Mouse (Mus musculus): ENCODE data around the gene Brd3os. TPM values are rescaled to one million over a fixed set of nuclear protein-coding genes. Genes with fewer than 3 reads are reported as not detected.

The Brd3os gene
- polyA plus RNA-seq, 1 experiment from 2014 or later = 16.7 TPM

- Histone ChIP-seq H3K4me2 (replicated peaks) (peak overlapping the region; percentile 28), H3K27me3 (no peaks in the 10 kb centered on the region), H3K36me3 (no peaks in the 10 kb centered on the region), H3K9me3 (no peaks in the 10 kb centered on the region), H3K4me1 (peaks cover 80% of the 10 kb centered on the region), H3K9ac (replicated peaks) (no peak overlapping the region; the same call in 1 of the 2 replicates), H3K27ac (replicated peaks) (peak overlapping the region; percentile 84), H3K4me3 (no peak overlapping the region)
- WGBS = 10% methylated on average over 8 of the region's 8 CpGs
- ATAC-seq (ENCODE audit: low FRiP score, low read depth) = peak; percentile 27; the same call in 1 of the 2 replicates
Observed at GRCm38 (mm10) chr2:27411688-27412174, 30.4 kb upstream of the Brd3os start.

DNA sequence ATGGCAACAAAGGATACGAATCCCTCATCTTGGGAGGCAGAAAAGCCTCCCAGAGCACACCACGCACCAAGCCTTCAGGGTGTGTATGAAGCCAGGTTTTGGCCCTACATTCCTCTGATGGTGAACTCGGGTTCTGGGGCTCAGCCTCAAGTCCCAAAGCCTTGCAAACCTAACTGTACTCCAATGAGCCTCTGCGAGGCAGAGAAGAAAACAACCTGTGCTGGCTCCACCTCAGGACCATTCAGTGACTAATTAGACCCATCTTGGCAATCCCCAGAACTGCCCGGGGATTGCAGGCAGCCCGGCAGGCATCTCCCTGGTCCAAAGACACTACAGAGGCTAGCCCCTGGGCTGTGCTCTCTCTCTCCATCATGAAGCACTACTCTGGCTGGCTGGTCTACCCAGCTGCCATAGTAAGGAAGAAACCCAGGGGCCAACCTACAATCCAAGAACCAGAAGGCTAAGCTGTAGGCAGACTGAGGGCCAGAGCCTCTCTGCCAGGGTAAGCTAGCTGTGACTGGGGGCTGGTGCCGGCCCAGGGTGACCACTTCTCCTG, 29.8 kb upstream of the Brd3os start:
- H3K4me1 ChIP-seq = peaks cover 78% of the 10 kb centered on the region
- no peaks in the 10 kb centered on the region for H3K36me3 ChIP-seq
- peak overlapping the region; percentile 28 for H3K4me2 ChIP-seq (replicated peaks)
- no peaks in the 10 kb centered on the region for H3K27me3 ChIP-seq
- WGBS = 9% methylated on average over 7 of the region's 7 CpGs
- no peak overlapping the region for H3K4me3 ChIP-seq
- H3K9ac ChIP-seq (replicated peaks) = peak overlapping the region; percentile 24; the same call in 1 of the 2 replicates
- ATAC-seq (ENCODE audit: low FRiP score, low read depth) = no peak
- H3K27ac ChIP-seq (replicated peaks) = peak overlapping the region; percentile 84
- no peaks in the 10 kb centered on the region for H3K9me3 ChIP-seq

DNA sequence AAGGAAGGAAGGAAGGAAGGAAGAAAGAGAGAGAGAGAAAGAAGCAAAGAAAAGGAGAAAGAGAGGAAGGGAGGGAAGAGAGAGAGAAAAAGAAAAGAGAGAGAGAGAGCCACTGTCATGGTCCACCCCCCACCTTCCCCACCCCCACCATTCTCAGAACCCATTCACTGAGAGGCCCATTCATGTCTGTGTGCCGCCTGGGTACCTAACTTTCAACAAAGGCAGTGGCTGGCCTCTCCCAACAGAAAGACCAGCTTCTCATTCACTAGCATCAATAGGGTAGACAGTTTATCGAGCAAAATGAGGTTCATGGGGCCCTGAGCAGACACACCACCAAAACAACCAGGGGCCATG, 28.6 kb upstream of the Brd3os start:
- peak overlapping the region; percentile 86 for H3K27ac ChIP-seq (replicated peaks)
- H3K9me3 ChIP-seq = no peaks in the 10 kb centered on the region
- H3K4me3 ChIP-seq = no peak overlapping the region
- H3K36me3 ChIP-seq = no peaks in the 10 kb centered on the region
- WGBS = 2% methylated on average over 2 of the region's 2 CpGs
- ATAC-seq (ENCODE audit: low FRiP score, low read depth) = peak; percentile 9
- H3K4me2 ChIP-seq (replicated peaks) = peak overlapping the region; percentile 37
- H3K4me1 ChIP-seq = peaks cover 80% of the 10 kb centered on the region
- no peaks in the 10 kb centered on the region for H3K27me3 ChIP-seq
- peak overlapping the region; percentile 8; the same call in 1 of the 2 replicates for H3K9ac ChIP-seq (replicated peaks)

DNA sequence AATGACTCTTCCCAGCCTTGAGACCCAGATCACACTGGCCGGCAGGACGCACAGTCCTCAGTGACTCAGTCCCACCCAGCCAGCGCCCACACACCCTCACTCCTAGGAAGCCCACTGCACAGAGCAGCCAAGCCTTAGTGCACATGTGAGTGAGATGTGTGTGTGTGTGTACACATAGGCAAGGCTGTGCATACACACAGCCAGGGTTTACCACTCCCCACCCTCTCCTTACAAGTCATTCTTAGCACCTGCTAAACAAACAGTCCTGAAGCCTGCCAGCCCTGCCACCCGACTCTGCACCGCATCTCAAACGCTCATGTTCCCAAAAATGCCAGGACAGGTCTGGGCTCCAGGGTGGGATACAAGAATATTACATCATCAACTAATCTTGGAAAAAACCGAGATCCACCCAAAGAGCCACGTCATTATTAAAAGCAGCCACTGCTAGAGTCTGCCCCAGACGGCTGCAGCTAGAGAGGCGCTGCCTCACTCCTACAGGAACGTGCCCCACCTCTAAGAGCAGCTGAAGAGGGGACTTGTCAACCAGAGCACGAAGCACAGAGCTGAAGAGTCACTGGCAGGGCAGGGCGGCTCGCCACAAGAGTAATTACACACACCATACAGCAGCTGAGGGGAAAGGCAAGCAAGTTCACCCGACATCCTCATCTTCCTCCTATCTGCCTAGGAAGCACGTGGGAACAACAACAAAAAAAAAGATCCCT, 28.0 kb upstream of the Brd3os start:
- H3K9ac ChIP-seq (replicated peaks) = peak overlapping the region; percentile 39
- 12% methylated on average over 16 of the region's 16 CpGs for WGBS
- peak overlapping the region; percentile 9; the same call in 1 of the 2 replicates for H3K4me3 ChIP-seq

DNA sequence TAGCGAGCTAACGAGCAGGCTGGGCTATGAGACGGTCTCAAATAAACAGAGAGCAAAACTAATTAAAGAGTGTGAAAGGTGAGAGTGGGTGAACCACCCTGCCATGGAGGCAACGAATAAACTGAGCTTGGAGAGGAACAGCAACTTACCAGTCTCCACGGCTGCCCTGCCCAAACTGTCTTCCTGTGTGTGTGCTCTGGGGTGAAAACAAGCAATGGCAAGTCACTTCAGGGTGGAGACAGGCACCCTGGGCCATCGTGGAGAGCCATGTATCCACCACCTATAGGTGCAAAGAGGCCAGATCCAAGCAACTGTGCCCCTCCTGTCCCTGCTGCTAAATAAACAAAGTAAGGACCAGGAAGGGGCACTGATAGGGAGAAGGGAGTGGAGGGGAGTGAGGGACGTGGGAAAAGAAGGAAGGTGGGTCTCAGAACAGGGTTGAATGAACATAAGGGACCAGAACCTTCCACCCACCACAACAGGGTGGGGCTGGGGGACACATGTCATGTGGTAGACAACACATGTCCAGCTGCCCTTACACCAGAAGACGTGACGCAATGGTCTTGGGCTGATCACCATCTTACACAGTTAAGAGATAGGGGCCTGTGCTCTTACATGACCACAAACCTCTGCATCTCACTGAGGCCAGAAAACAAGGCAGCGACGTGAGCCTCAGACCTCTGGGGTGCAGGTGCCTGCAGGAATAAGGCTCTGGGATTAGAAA, 26.9 kb upstream of the Brd3os start:
- 0 out of 2 replicates have a peak overlapping the region, but pooled peaks have one; percentile 39 for H3K9ac ChIP-seq (replicated peaks)
- H3K36me3 ChIP-seq = no peaks in the 10 kb centered on the region
- ATAC-seq (ENCODE audit: low FRiP score, low read depth) = no peak
- peaks cover 92% of the 10 kb centered on the region for H3K4me1 ChIP-seq
- no peak overlapping the region for H3K4me3 ChIP-seq
- H3K27ac ChIP-seq (replicated peaks) = peak overlapping the region; percentile 86
- WGBS = 64% methylated on average over 11 of the region's 11 CpGs
- no peaks in the 10 kb centered on the region for H3K9me3 ChIP-seq
- H3K27me3 ChIP-seq = no peaks in the 10 kb centered on the region
- H3K4me2 ChIP-seq (replicated peaks) = peak overlapping the region; percentile 37

More for the DNA sequence above, 28.0 kb upstream of the Brd3os start:
- peak overlapping the region; percentile 86 for H3K27ac ChIP-seq (replicated peaks)
- peak overlapping the region; percentile 37 for H3K4me2 ChIP-seq (replicated peaks)
- H3K27me3 ChIP-seq = no peaks in the 10 kb centered on the region
- H3K9me3 ChIP-seq = no peaks in the 10 kb centered on the region
- ATAC-seq (ENCODE audit: low FRiP score, low read depth) = peak; percentile 86
- no peaks in the 10 kb centered on the region for H3K36me3 ChIP-seq
- H3K4me1 ChIP-seq = peaks cover 83% of the 10 kb centered on the region

- Histone ChIP-seq H3K9ac (replicated peaks) (no peak overlapping the region), H3K4me1 (peaks cover 86% of the 10 kb centered on the region), H3K36me3 (no peaks in the 10 kb centered on the region), H3K4me2 (replicated peaks) (no peak overlapping the region), H3K4me3 (no peak overlapping the region), H3K27me3 (no peaks in the 10 kb centered on the region), H3K9me3 (no peaks in the 10 kb centered on the region), H3K27ac (replicated peaks) (0 out of 2 replicates have a peak overlapping the region, but pooled peaks have one; percentile 6)
- 52% methylated on average over 3 of the region's 3 CpGs for WGBS
- no peak for ATAC-seq (ENCODE audit: low FRiP score, low read depth)
Observed at GRCm38 (mm10) chr2:27416425-27416824, 25.7 kb upstream of the Brd3os start.

GRCm38 (mm10) chr2:27417648-27418153, 24.4 kb upstream of the Brd3os start:
- Histone ChIP-seq H3K4me3 (no peak overlapping the region), H3K36me3 (no peaks in the 10 kb centered on the region), H3K9ac (replicated peaks) (no peak overlapping the region), H3K27ac (replicated peaks) (no peak overlapping the region), H3K27me3 (no peaks in the 10 kb centered on the region), H3K4me2 (replicated peaks) (no peak overlapping the region), H3K9me3 (no peaks in the 10 kb centered on the region), H3K4me1 (peaks cover 81% of the 10 kb centered on the region)
- no peak for ATAC-seq (ENCODE audit: low FRiP score, low read depth)
- WGBS = 65% methylated on average over 5 of the region's 5 CpGs

DNA sequence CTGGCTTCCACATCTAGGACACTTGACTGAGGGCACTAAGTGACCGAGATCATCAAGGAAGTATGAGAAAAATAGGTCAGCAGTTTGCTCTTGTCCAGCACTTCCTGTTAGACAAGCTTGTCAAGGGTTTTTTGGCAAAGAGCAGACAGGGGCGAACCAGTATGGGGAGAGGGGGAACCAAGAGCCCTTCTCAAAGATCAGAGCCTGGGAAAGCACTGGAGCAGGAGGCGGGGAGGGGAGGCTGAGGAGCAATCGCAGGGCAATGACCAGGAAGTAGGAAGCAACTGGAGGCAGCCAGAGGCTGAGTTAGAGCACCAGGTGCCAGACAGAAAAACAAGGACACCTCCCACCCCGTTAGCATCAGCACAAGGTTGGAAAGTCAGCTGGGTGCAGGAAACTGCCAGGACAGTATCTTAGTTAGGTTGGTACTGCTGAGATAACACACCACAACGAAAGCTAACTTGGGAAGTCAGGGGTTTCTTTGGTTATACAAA, 23.5 kb upstream of the Brd3os start:
- WGBS = 61% methylated on average over 6 of the region's 6 CpGs
- H3K4me1 ChIP-seq = peaks cover 81% of the 10 kb centered on the region
- no peak overlapping the region for H3K27ac ChIP-seq (replicated peaks)

DNA sequence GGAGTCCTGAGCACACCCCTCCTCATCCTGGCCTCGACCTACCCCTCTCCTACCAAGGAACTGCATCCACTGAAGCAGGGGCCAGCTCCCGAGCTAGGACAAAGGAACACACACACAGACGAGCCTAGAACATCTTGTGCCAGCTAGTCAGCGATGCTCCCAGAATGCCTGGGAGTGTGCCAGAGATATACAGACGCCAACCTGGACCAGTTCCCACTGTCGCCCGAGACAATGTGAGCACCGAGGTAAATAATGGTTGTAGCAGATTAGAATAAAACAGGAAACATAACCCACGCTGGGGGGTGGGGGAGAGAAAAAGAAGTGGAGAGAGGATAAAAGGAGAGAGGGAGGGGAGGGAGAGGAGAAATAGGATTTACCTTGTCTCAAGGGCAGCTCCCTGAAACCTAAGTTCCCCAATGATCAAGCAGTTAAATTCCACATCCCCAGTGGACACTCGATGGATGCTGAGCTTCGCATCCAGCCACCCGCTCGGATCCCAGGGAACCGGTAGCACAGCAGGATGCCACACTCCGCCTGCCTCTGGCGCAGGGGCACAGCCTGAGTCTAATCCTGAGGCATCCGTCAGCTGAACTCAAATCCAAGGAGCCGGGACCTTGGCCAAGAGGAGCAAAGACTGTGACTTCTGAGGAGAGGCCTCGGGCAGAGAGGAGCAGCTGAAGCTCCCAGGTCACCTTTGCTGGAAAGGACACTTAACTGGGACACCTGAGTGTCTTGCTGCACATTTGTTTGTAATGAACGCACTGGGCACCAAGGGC, 20.6 kb upstream of the Brd3os start:
- Histone ChIP-seq H3K4me1 (peaks cover 74% of the 10 kb centered on the region), H3K27me3 (no peaks in the 10 kb centered on the region), H3K4me3 (no peak overlapping the region), H3K9me3 (no peaks in the 10 kb centered on the region), H3K4me2 (replicated peaks) (no peak overlapping the region), H3K36me3 (no peaks in the 10 kb centered on the region), H3K9ac (replicated peaks) (no peak overlapping the region), H3K27ac (replicated peaks) (no peak overlapping the region)
- no peak for ATAC-seq (ENCODE audit: low FRiP score, low read depth)
- WGBS = 76% methylated on average over 20 of the region's 20 CpGs

More for the DNA sequence above, 23.5 kb upstream of the Brd3os start:
- Histone ChIP-seq H3K27me3 (no peaks in the 10 kb centered on the region), H3K9ac (replicated peaks) (no peak overlapping the region), H3K4me2 (replicated peaks) (no peak overlapping the region), H3K36me3 (no peaks in the 10 kb centered on the region), H3K9me3 (no peaks in the 10 kb centered on the region), H3K4me3 (no peak overlapping the region)
- no peak for ATAC-seq (ENCODE audit: low FRiP score, low read depth)

- Histone ChIP-seq H3K27ac (replicated peaks) (no peak overlapping the region), H3K36me3 (no peaks in the 10 kb centered on the region), H3K4me2 (replicated peaks) (peak overlapping the region; percentile 99), H3K9me3 (no peaks in the 10 kb centered on the region), H3K9ac (replicated peaks) (no peak overlapping the region), H3K27me3 (no peaks in the 10 kb centered on the region), H3K4me3 (peak overlapping the region; percentile 95; the same call in 1 of the 2 replicates), H3K4me1 (peaks cover 68% of the 10 kb centered on the region)
- no peak for ATAC-seq (ENCODE audit: low FRiP score, low read depth)
- WGBS = 78% methylated on average over 7 of the region's 7 CpGs
Observed at GRCm38 (mm10) chr2:27423596-27423995, 18.5 kb upstream of the Brd3os start.

- ATAC-seq (ENCODE audit: low FRiP score, low read depth) = peak; percentile 24; the same call in 1 of the 2 replicates
- H3K36me3 ChIP-seq = no peaks in the 10 kb centered on the region
- no peaks in the 10 kb centered on the region for H3K9me3 ChIP-seq
- peak overlapping the region; percentile 93 for H3K9ac ChIP-seq (replicated peaks)
- H3K4me3 ChIP-seq = peak overlapping the region; percentile 95
- H3K27me3 ChIP-seq = no peaks in the 10 kb centered on the region
- peak overlapping the region; percentile 99 for H3K4me2 ChIP-seq (replicated peaks)
- under 1% methylated on average over 20 of the region's 20 CpGs for WGBS
- H3K4me1 ChIP-seq = peaks cover 54% of the 10 kb centered on the region
- peak overlapping the region; percentile 91 for H3K27ac ChIP-seq (replicated peaks)
Observed at GRCm38 (mm10) chr2:27425161-27425611, 16.9 kb upstream of the Brd3os start.

Measured in midbrain, embryonic 12.5 days (tissue).